28 mouse cellular contexts compared by ENCODE assay signal in genomic region chr13:33903290-33903689, GRCm38 (mm10). TPM values are rescaled to one million over a fixed set of nuclear protein-coding genes. Genes with fewer than 3 reads are reported as not detected.
"Had no signal": no experiment of that assay in that cellular context is flagged by ENCODE, and none has a peak within 500 bp of the region (broad histone marks: within the 10 kb centered on the region; RNA-seq: fewer than 3 reads in every experiment).

No protein-coding gene starts in this region.

- H3K4me1 ChIP-seq: heart, embryonic 12.5 days; hindbrain, embryonic 10.5 days; hindbrain, embryonic 12.5 days; limb, embryonic 13.5 days; limb, embryonic 15.5 days; liver, embryonic 12.5 days had no signal

- H3K9ac ChIP-seq: heart, embryonic 12.5 days; hindbrain, embryonic 12.5 days; hindbrain, embryonic 14.5 days; limb, embryonic 13.5 days; limb, embryonic 15.5 days; liver, embryonic 12.5 days; liver, embryonic 14.5 days had no signal

- H3K36me3 ChIP-seq: heart, embryonic 12.5 days; hindbrain, embryonic 10.5 days; hindbrain, embryonic 12.5 days; limb, embryonic 13.5 days; limb, embryonic 15.5 days; liver, embryonic 12.5 days had no signal

- H3K4me2 ChIP-seq: heart, embryonic 12.5 days; hindbrain, embryonic 12.5 days; hindbrain, embryonic 14.5 days; limb, embryonic 13.5 days; limb, embryonic 15.5 days; liver, embryonic 12.5 days had no signal

- H3K27me3 ChIP-seq: heart, embryonic 12.5 days; hindbrain, embryonic 12.5 days; limb, embryonic 13.5 days; limb, embryonic 15.5 days; liver, embryonic 12.5 days had no signal

- DNase-seq: gastrocnemius, adult 2 months; gastrocnemius, postnatal 10 days; gastrocnemius, postnatal 25 days; heart, adult 2 months; heart, postnatal 10 days; heart, postnatal 4 days; kidney, adult 18-20 months; kidney, adult 8-10 months; kidney, postnatal 14 days; kidney, postnatal 36 days; layer of hippocampus, adult 9-11 months; layer of hippocampus, postnatal 36 days; left cerebral cortex, postnatal 4 days had no signal

- H3K4me3 ChIP-seq: gastrocnemius, adult 2 months; heart, adult 2 months; heart, embryonic 12.5 days; hindbrain, embryonic 10.5 days; hindbrain, embryonic 12.5 days; limb, embryonic 13.5 days; limb, embryonic 15.5 days; liver, embryonic 12.5 days had no signal

- ATAC-seq: hindbrain, embryonic 16.5 days; inflammation-experienced regulatory T-cells, adult 6 months; liver, embryonic 12.5 days had no signal

- H3K9me3 ChIP-seq: heart, embryonic 12.5 days; hindbrain, embryonic 10.5 days; hindbrain, embryonic 12.5 days; limb, embryonic 13.5 days; limb, embryonic 15.5 days; liver, embryonic 12.5 days had no signal

- H3K27ac ChIP-seq: gastrocnemius, adult 2 months; heart, adult 2 months; hindbrain, embryonic 10.5 days; hindbrain, embryonic 12.5 days; hindbrain, embryonic 14.5 days; kidney, postnatal 0 days; limb, embryonic 13.5 days; limb, embryonic 15.5 days; liver, embryonic 12.5 days; liver, embryonic 14.5 days had no signal

RNA-seq across cellular contexts. Expression of gene Serpinb6c, which starts 2.2 kb away (rescaled TPM):
- polyA plus RNA-seq: heart, adult 2 months; heart, embryonic 12.5 days; heart, embryonic 14.5 days; hindbrain, embryonic 10.5 days; inflammation-experienced regulatory T-cells, adult 6 months; kidney, embryonic 14.5 days; large intestine, adult 2 months; liver, adult 2 months; liver, embryonic 12.5 days; liver, embryonic 14.5 days had no signal
